Mouse (Mus musculus) forebrain, embryonic 10.5 days (tissue): Measurements from ENCODE around the gene Sema5b. TPM values are rescaled to one million over a fixed set of nuclear protein-coding genes. Genes with fewer than 3 reads are reported as not detected.
A peak's percentile ranks its signal among the peaks of the same experiment; 100 is the strongest.

Source experiments
- DNase-seq: peaks from one replicate; pipeline ENCODE4 v3.0.0-alpha.2; 2017; ENCODE audit warnings: low spot score; ENCODE audit errors: extremely low spot score
- H3K27ac ChIP-seq: fragments of 300-500 bp; sonication (generic); 2 replicates; pipeline ENCODE4 v1.5.1; 2016; ENCODE audit warnings: mild to moderate bottlenecking
- H3K27me3 ChIP-seq: fragments of 300-500 bp; sonication (generic); 2 replicates; pipeline ENCODE4 v1.6.1; 2016; ENCODE audit warnings: mild to moderate bottlenecking; ENCODE audit not compliant: poor library complexity, severe bottlenecking
- H3K36me3 ChIP-seq: fragments of 300-500 bp; sonication (generic); replicated peaks from 2 replicates; pipeline ENCODE4 v1.6.1; 2016; ENCODE audit warnings: mild to moderate bottlenecking, moderate library complexity
- H3K4me1 ChIP-seq: fragments of 300-500 bp; sonication (generic); 2 replicates; pipeline ENCODE4 v1.6.1; 2016
- H3K4me3 ChIP-seq: fragments of 300-500 bp; sonication (generic); 2 replicates; pipeline ENCODE4 v1.5.1; 2016; ENCODE audit warnings: mild to moderate bottlenecking, moderate library complexity
- H3K9me3 ChIP-seq: fragments of 300-500 bp; sonication (generic); 2 replicates; pipeline ENCODE4 v1.6.1; 2016; ENCODE audit warnings: mild to moderate bottlenecking, moderate library complexity
- WGBS: fragments of 180-500 bp; shearing (Covaris S2); methylation state at CpG from one replicate; pipeline ENCODE4 v1.1.7; 2016; 5-methylcytosine and 5-hydroxymethylcytosine counted together
- polyA plus RNA-seq: library from polyadenylated mRNA; unstranded; fragments of >200 nt; fragmentation: Nextera tagmentation; extraction: Ambion mirVana; gene quantifications from 2 replicates; pipeline ENCODE4 v1.2.1, GENCODE M21; 2016

The Sema5b gene
- polyA plus RNA-seq, 1 experiment from 2014 or later = 37.5 TPM

GRCm38 (mm10) chr16:35587046-35587779 lies 46.3 kb downstream of the Sema5b start:
- H3K4me1 ChIP-seq = peaks cover 97% of the 10 kb centered on the region
- WGBS = 43% methylated on average over 8 of the region's 8 CpGs
- no peak for DNase-seq
- no peaks in the 10 kb centered on the region; the same call in 1 of the 2 replicates for H3K36me3 ChIP-seq
- H3K9me3 ChIP-seq = no peaks in the 10 kb centered on the region
- H3K4me3 ChIP-seq = peak overlapping the region; percentile 42
- H3K27ac ChIP-seq = peak overlapping the region; percentile 92
- H3K27me3 ChIP-seq = peaks cover 26% of the 10 kb centered on the region; the same call in 1 of the 2 replicates

- Histone ChIP-seq H3K27me3 (peaks cover 26% of the 10 kb centered on the region; the same call in 1 of the 2 replicates), H3K4me3 (peak overlapping the region; percentile 42), H3K27ac (peak overlapping the region; percentile 92), H3K4me1 (peaks cover 97% of the 10 kb centered on the region), H3K9me3 (peaks cover 2% of the 10 kb centered on the region; the same call in 1 of the 2 replicates), H3K36me3 (peaks cover 6% of the 10 kb centered on the region)
- WGBS = 2% methylated on average over 20 of the region's 20 CpGs
- DNase-seq = peak; percentile 86
Measured at GRCm38 (mm10) chr16:35587866-35588465, 47.0 kb downstream of the Sema5b start.

- Histone ChIP-seq H3K4me3 (peak overlapping the region; percentile 42), H3K9me3 (peaks cover 8% of the 10 kb centered on the region; the same call in 1 of the 2 replicates), H3K27me3 (peaks cover 26% of the 10 kb centered on the region; the same call in 1 of the 2 replicates), H3K36me3 (peaks cover 13% of the 10 kb centered on the region), H3K27ac (peak overlapping the region; percentile 92), H3K4me1 (peaks cover 90% of the 10 kb centered on the region)
- peak; percentile 42 for DNase-seq
- WGBS = 6% methylated on average over 18 of the region's 18 CpGs
Measured at GRCm38 (mm10) chr16:35588731-35589151, 47.8 kb downstream of the Sema5b start.

GRCm38 (mm10) chr16:35591756-35592155 lies 50.8 kb downstream of the Sema5b start:
- peaks cover 8% of the 10 kb centered on the region; the same call in 1 of the 2 replicates for H3K9me3 ChIP-seq
- no peak for DNase-seq
- H3K27me3 ChIP-seq = peaks cover 19% of the 10 kb centered on the region; the same call in 1 of the 2 replicates
- 14% methylated on average over 11 of the region's 11 CpGs for WGBS
- peak overlapping the region; percentile 79 for H3K27ac ChIP-seq
- H3K36me3 ChIP-seq = peaks cover 21% of the 10 kb centered on the region
- peak overlapping the region; percentile 16; the same call in 1 of the 2 replicates for H3K4me3 ChIP-seq
- H3K4me1 ChIP-seq = peaks cover 86% of the 10 kb centered on the region

- Histone ChIP-seq H3K36me3 (peaks cover 21% of the 10 kb centered on the region), H3K27ac (peak overlapping the region; percentile 79), H3K4me1 (peaks cover 86% of the 10 kb centered on the region), H3K27me3 (peaks cover 19% of the 10 kb centered on the region; the same call in 1 of the 2 replicates), H3K4me3 (no peak overlapping the region), H3K9me3 (peaks cover 8% of the 10 kb centered on the region; the same call in 1 of the 2 replicates)
- no peak for DNase-seq
- 40% methylated on average over 5 of the region's 5 CpGs for WGBS
Measured at GRCm38 (mm10) chr16:35592274-35593065, 51.5 kb downstream of the Sema5b start.

GRCm38 (mm10) chr16:35593474-35593873 lies 52.5 kb downstream of the Sema5b start:
- peaks cover 86% of the 10 kb centered on the region for H3K4me1 ChIP-seq
- H3K27ac ChIP-seq = no peak overlapping the region
- DNase-seq = no peak
- peaks cover 8% of the 10 kb centered on the region; the same call in 1 of the 2 replicates for H3K9me3 ChIP-seq
- H3K27me3 ChIP-seq = peaks cover 19% of the 10 kb centered on the region; the same call in 1 of the 2 replicates
- H3K36me3 ChIP-seq = peaks cover 23% of the 10 kb centered on the region
- H3K4me3 ChIP-seq = no peak overlapping the region
- 98% methylated on average over 5 of the region's 5 CpGs for WGBS

- Histone ChIP-seq H3K36me3 (peaks cover 45% of the 10 kb centered on the region), H3K4me1 (peaks cover 87% of the 10 kb centered on the region), H3K27me3 (0 out of 2 replicates have a peak, but pooled peaks cover 5% of the 10 kb centered on the region), H3K9me3 (peaks cover 8% of the 10 kb centered on the region; the same call in 1 of the 2 replicates), H3K4me3 (peak overlapping the region; percentile 8; the same call in 1 of the 2 replicates), H3K27ac (peak overlapping the region; percentile 83)
- no peak for DNase-seq
- WGBS = 56% methylated on average over 6 of the region's 6 CpGs
Measured at GRCm38 (mm10) chr16:35596241-35596640, 55.3 kb downstream of the Sema5b start.

GRCm38 (mm10) chr16:35596661-35597350 lies 55.9 kb downstream of the Sema5b start:
- WGBS = 36% methylated on average over 8 of the region's 8 CpGs
- DNase-seq = peak; percentile 39
- Histone ChIP-seq H3K27ac (peak overlapping the region; percentile 83), H3K4me1 (peaks cover 82% of the 10 kb centered on the region), H3K27me3 (0 out of 2 replicates have a peak, but pooled peaks cover 1% of the 10 kb centered on the region), H3K9me3 (peaks cover 8% of the 10 kb centered on the region; the same call in 1 of the 2 replicates), H3K36me3 (peaks cover 48% of the 10 kb centered on the region), H3K4me3 (peak overlapping the region; percentile 8; the same call in 1 of the 2 replicates)

- Histone ChIP-seq H3K27ac (peak overlapping the region; percentile 53; the same call in 1 of the 2 replicates), H3K4me3 (no peak overlapping the region), H3K27me3 (0 out of 2 replicates have a peak, but pooled peaks cover 9% of the 10 kb centered on the region), H3K4me1 (peaks cover 79% of the 10 kb centered on the region), H3K9me3 (peaks cover 6% of the 10 kb centered on the region; the same call in 1 of the 2 replicates), H3K36me3 (peaks cover 42% of the 10 kb centered on the region)
- 20% methylated on average over 6 of the region's 6 CpGs for WGBS
- DNase-seq = no peak
Measured at GRCm38 (mm10) chr16:35597991-35598390, 57.0 kb downstream of the Sema5b start.

GRCm38 (mm10) chr16:35598802-35599201 lies 57.9 kb downstream of the Sema5b start:
- Histone ChIP-seq H3K27ac (no peak overlapping the region), H3K27me3 (peaks cover 13% of the 10 kb centered on the region; the same call in 1 of the 2 replicates), H3K4me3 (no peak overlapping the region), H3K4me1 (peaks cover 87% of the 10 kb centered on the region), H3K36me3 (peaks cover 34% of the 10 kb centered on the region), H3K9me3 (no peaks in the 10 kb centered on the region)
- 75% methylated on average over 5 of the region's 5 CpGs for WGBS
- no peak for DNase-seq

- Histone ChIP-seq H3K27ac (peak overlapping the region; percentile 60), H3K36me3 (peaks cover 27% of the 10 kb centered on the region), H3K27me3 (peaks cover 15% of the 10 kb centered on the region; the same call in 1 of the 2 replicates), H3K9me3 (no peaks in the 10 kb centered on the region), H3K4me3 (no peak overlapping the region), H3K4me1 (peaks cover 92% of the 10 kb centered on the region)
- no peak for DNase-seq
- WGBS = 83% methylated on average over 5 of the region's 5 CpGs
Measured at GRCm38 (mm10) chr16:35600282-35600681, 59.3 kb downstream of the Sema5b start.
